Comparison of ENCODE assay signal across 8 mouse cellular contexts in genomic region chr17:84119221-84120017, GRCm38 (mm10).
DNase-seq lines count a peak whose midpoint lies in the region; ATAC-seq and TF ChIP-seq lines count a peak whose summit lies in the region.

No protein-coding gene starts in this region.

- H3K4me2 ChIP-seq in heart, embryonic 11.5 days: no peak overlapping the region
- no peak overlapping the region for H3K4me2 ChIP-seq in midbrain, postnatal 0 days (ENCODE audit: low read depth, low read length, poor library complexity, severe bottlenecking)

- 86% methylated on average over 16 of the region's 16 CpGs for WGBS in heart, embryonic 11.5 days (ENCODE audit: insufficient replicate concordance)
- 10% methylated on average over 16 of the region's 16 CpGs for WGBS in thymus, adult 2 months
- WGBS in midbrain, postnatal 0 days: 91% methylated on average over 16 of the region's 16 CpGs

- H3K4me3 ChIP-seq in heart, embryonic 11.5 days (ENCODE audit: low read depth, low read length): no peak overlapping the region
- peak overlapping the region; percentile 11 for H3K4me3 ChIP-seq in thymus, adult 2 months (ENCODE audit: control insufficient read depth, insufficient read depth, low read length)
- H3K4me3 ChIP-seq in midbrain, postnatal 0 days (ENCODE audit: low read depth, low read length): no peak overlapping the region

- H3K4me1 ChIP-seq in heart, embryonic 11.5 days (ENCODE audit: control insufficient read depth, insufficient read depth, low read length): peaks cover 8% of the 10 kb centered on the region; the same call in 1 of the 2 replicates
- peaks cover 72% of the 10 kb centered on the region for H3K4me1 ChIP-seq in thymus, adult 2 months (replicated peaks; ENCODE audit: control insufficient read depth, insufficient read depth, low read length)
- no peaks in the 10 kb centered on the region for H3K4me1 ChIP-seq in midbrain, postnatal 0 days (ENCODE audit: insufficient read depth, low read length)

- DNase-seq in heart, postnatal 10 days: no peak
- peak; percentile 90 for DNase-seq in c-Kit-positive CD71-negative TER-119-negative erythroid progenitor cells, embryonic 14.5 days (ENCODE audit: low read depth)
- DNase-seq in lung, postnatal 4 days: peak; percentile 64 to 68
- peak; percentile 89 for DNase-seq in thymus, adult 2 months
- no peak for DNase-seq in cerebellum, adult 18-20 months
- no peak for DNase-seq in adipocyte (ENCODE audit: low spot score)
- no peak for DNase-seq in midbrain, postnatal 0 days (ENCODE audit: low spot score)

- no peak overlapping the region for H3K27ac ChIP-seq in heart, embryonic 11.5 days (ENCODE audit: low read depth, low read length)
- peak overlapping the region; percentile 81 for H3K27ac ChIP-seq in thymus, adult 2 months (ENCODE audit: control insufficient read depth, insufficient read depth, low read length)
- no peak overlapping the region for H3K27ac ChIP-seq in midbrain, postnatal 0 days (ENCODE audit: low read depth, low read length)

- no peak; the same call in 1 of the 2 replicates for TF ChIP-seq POLR2A in thymus, adult 2 months (IDR thresholded peaks at IDR 0.05; ENCODE audit: control insufficient read depth, extremely low read depth, insufficient read depth, low read length, poor library complexity)

- no peak for TF ChIP-seq CTCF in thymus, adult 2 months (IDR thresholded peaks at IDR 0.05; ENCODE audit: borderline replicate concordance, control insufficient read depth, extremely low read depth, insufficient read depth, low read length, poor library complexity)
- no peak for TF ChIP-seq CTCF in midbrain, postnatal 0 days (IDR thresholded peaks at IDR 0.05)

- intact Hi-C loops in heart, postnatal 10 days (cut with DNase I): loop anchor here (2.0 to 5.0 kb wide), 2 partner anchors 17 to 263 kb away; no protein-coding TSS in a partner anchor

- ATAC-seq in heart, embryonic 11.5 days (replicated peaks; ENCODE audit: insufficient number of reproducible peaks, low FRiP score, low TSS enrichment): no peak
- no peak for ATAC-seq in midbrain, postnatal 0 days (ENCODE audit: low FRiP score)

- H3K9me3 ChIP-seq in heart, embryonic 11.5 days (replicated peaks; ENCODE audit: control insufficient read depth, low read length): no peaks in the 10 kb centered on the region
- no peaks in the 10 kb centered on the region for H3K9me3 ChIP-seq in midbrain, postnatal 0 days (ENCODE audit: low read length)

- peak overlapping the region; percentile 4; the same call in 1 of the 2 replicates for H3K9ac ChIP-seq in heart, embryonic 11.5 days (ENCODE audit: low read depth, low read length)
- H3K9ac ChIP-seq in midbrain, postnatal 0 days (replicated peaks; ENCODE audit: low read length, poor library complexity, severe bottlenecking): no peak overlapping the region

- H3K27me3 ChIP-seq in heart, embryonic 11.5 days (ENCODE audit: control insufficient read depth, insufficient read depth, low read length): no peaks in the 10 kb centered on the region
- H3K27me3 ChIP-seq in thymus, adult 2 months (ENCODE audit: control insufficient read depth, insufficient read depth, low read length): no peaks in the 10 kb centered on the region
- H3K27me3 ChIP-seq in midbrain, postnatal 0 days (ENCODE audit: insufficient read depth, low read length): no peaks in the 10 kb centered on the region

- no peaks in the 10 kb centered on the region for H3K36me3 ChIP-seq in heart, embryonic 11.5 days (ENCODE audit: control insufficient read depth, insufficient read depth, low read length)
- H3K36me3 ChIP-seq in thymus, adult 2 months (ENCODE audit: control insufficient read depth, insufficient read depth, low read length): no peaks in the 10 kb centered on the region
- H3K36me3 ChIP-seq in midbrain, postnatal 0 days (ENCODE audit: insufficient read depth, low read length): no peaks in the 10 kb centered on the region

Comparison
In these comparisons a context has a peak if more than half of its experiments do, and no peak if none do; other contexts are left out.
1. DNase-seq: peak in c-Kit-positive CD71-negative TER-119-negative erythroid progenitor cells, embryonic 14.5 days (single experiment), lung, postnatal 4 days (2 of 2) and thymus, adult 2 months (single experiment); none in heart, postnatal 10 days (0 of 2), cerebellum, adult 18-20 months (0 of 2), adipocyte (single experiment) and midbrain, postnatal 0 days (single experiment).